Mouse (Mus musculus) heart, embryonic 10.5 days (tissue): Measurements from ENCODE around the gene Uprt. TPM values are rescaled to one million over a fixed set of nuclear protein-coding genes. Genes with fewer than 3 reads are reported as not detected.

Experiments used
- DNase-seq: peaks from one replicate; pipeline ENCODE4 v3.0.0-alpha.2; 2017; ENCODE audit warnings: low spot score
- H3K27ac ChIP-seq: fragments of 300-500 bp; sonication (generic); 2 replicates; pipeline ENCODE4 v1.5.1; 2016; ENCODE audit warnings: mild to moderate bottlenecking
- H3K27me3 ChIP-seq: fragments of 300-500 bp; sonication (generic); 2 replicates; pipeline ENCODE4 v1.6.1; 2016; ENCODE audit warnings: mild to moderate bottlenecking; ENCODE audit not compliant: poor library complexity, insufficient read depth, severe bottlenecking
- H3K36me3 ChIP-seq: fragments of 300-500 bp; sonication (generic); 2 replicates; pipeline ENCODE4 v1.6.1; 2016; ENCODE audit warnings: mild to moderate bottlenecking, moderate library complexity
- H3K4me1 ChIP-seq: fragments of 300-500 bp; sonication (generic); 2 replicates; pipeline ENCODE4 v1.6.1; 2016; ENCODE audit warnings: mild to moderate bottlenecking
- H3K4me3 ChIP-seq: fragments of 300-500 bp; sonication (generic); 2 replicates; pipeline ENCODE4 v1.5.1; 2016; ENCODE audit warnings: mild to moderate bottlenecking, moderate library complexity
- H3K9me3 ChIP-seq: fragments of 300-500 bp; sonication (generic); 2 replicates; pipeline ENCODE4 v1.6.1; 2016; ENCODE audit warnings: mild to moderate bottlenecking, moderate library complexity
- WGBS: fragments of 180-500 bp; shearing (Covaris S2); methylation state at CpG from one replicate; pipeline ENCODE4 v1.1.7; 2016; 5-methylcytosine and 5-hydroxymethylcytosine counted together
- polyA plus RNA-seq: library from polyadenylated mRNA; unstranded; fragments of >200 nt; fragmentation: Nextera tagmentation; extraction: Ambion mirVana; gene quantifications from 2 replicates; pipeline ENCODE4 v1.2.1, GENCODE M21; 2016

Gene Uprt
- 1.8 and 2.7 TPM in 2 replicates for polyA plus RNA-seq

- H3K9me3 ChIP-seq: no peaks in the 10 kb centered on the region
- DNase-seq: peak; percentile 77
- no peaks in the 10 kb centered on the region for H3K4me1 ChIP-seq
- H3K36me3 ChIP-seq: no peaks in the 10 kb centered on the region
- H3K4me3 ChIP-seq: peak within 1 kb of the TSS; percentile 65
- H3K27ac ChIP-seq: peak within 1 kb of the TSS; percentile 79
- 18% methylated on average over 34 of the region's 34 CpGs for WGBS
- peaks cover 10% of the 10 kb centered on the region; the same call in 1 of the 2 replicates for H3K27me3 ChIP-seq
Measured at GRCm38 (mm10) chrX:104482572-104483443, at the start of gene Uprt. Gene Uprt, plus strand, starts transcription at chrX:104482818.

GRCm38 (mm10) chrX:104433456-104433855 lies 49.2 kb upstream of the Uprt start:
- WGBS: 48% methylated on average over 1 of the region's 1 CpGs
- Histone ChIP-seq H3K4me3 (no peak overlapping the region), H3K27ac (no peak overlapping the region), H3K36me3 (no peaks in the 10 kb centered on the region), H3K9me3 (no peaks in the 10 kb centered on the region), H3K27me3 (no peaks in the 10 kb centered on the region), H3K4me1 (no peaks in the 10 kb centered on the region)
- DNase-seq: no peak

DNA sequence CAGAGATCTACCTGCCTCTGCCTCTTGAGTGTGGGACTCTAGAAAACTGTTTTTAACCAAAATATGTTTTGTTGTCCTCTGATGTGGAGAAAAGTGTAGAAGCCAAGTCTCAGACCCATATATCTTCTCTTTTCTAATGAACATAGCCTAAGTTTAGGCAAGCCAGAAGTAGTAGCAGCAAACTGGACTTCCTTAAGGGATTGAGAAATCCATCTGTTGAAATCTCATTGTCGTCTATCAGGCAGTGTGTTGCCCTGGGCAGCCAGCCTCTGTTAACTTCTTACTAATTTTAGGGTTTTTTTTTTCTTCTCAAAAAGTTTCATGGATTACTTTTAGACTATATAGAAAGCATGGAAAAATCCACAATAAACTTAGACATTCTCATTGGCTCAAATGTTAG lies 30.2 kb upstream of the Uprt start:
- no peaks in the 10 kb centered on the region for H3K4me1 ChIP-seq
- 80% methylated on average over 1 of the region's 1 CpGs for WGBS
- no peaks in the 10 kb centered on the region for H3K36me3 ChIP-seq
- H3K9me3 ChIP-seq: no peaks in the 10 kb centered on the region
- no peak overlapping the region for H3K27ac ChIP-seq
- H3K4me3 ChIP-seq: no peak overlapping the region
- H3K27me3 ChIP-seq: no peaks in the 10 kb centered on the region
- no peak for DNase-seq

DNA sequence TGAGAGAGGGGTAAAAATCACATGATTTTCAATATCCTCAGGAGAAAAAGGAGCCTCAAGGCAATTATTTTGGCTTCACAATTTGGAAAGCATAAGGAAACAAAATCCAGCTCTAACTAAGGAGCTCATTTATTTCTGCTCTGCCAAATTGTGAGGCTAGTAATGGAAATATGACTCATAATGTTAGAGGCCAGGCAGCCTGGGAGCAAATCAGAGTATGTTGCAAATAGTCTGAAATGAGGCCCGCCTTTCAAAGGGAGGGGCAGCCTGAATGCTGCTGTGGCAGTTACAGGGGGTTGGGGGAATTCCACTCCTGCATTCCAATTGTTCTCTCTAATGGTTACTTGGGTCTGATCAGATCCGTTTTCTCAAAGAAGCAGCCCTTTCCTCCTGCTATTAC lies 20.9 kb upstream of the Uprt start:
- DNase-seq: no peak
- 32% methylated on average over 2 of the region's 2 CpGs for WGBS

GRCm38 (mm10) chrX:104464376-104464775 lies 18.2 kb upstream of the Uprt start:
- no peak overlapping the region for H3K27ac ChIP-seq
- no peaks in the 10 kb centered on the region for H3K27me3 ChIP-seq
- H3K4me1 ChIP-seq: no peaks in the 10 kb centered on the region
- WGBS: 68% methylated on average over 6 of the region's 6 CpGs
- DNase-seq: no peak
- H3K4me3 ChIP-seq: no peak overlapping the region
- no peaks in the 10 kb centered on the region for H3K36me3 ChIP-seq
- no peaks in the 10 kb centered on the region for H3K9me3 ChIP-seq

More for the DNA sequence above, 20.9 kb upstream of the Uprt start:
- Histone ChIP-seq H3K36me3 (no peaks in the 10 kb centered on the region), H3K4me1 (no peaks in the 10 kb centered on the region), H3K27ac (no peak overlapping the region), H3K4me3 (no peak overlapping the region), H3K27me3 (no peaks in the 10 kb centered on the region), H3K9me3 (no peaks in the 10 kb centered on the region)

DNA sequence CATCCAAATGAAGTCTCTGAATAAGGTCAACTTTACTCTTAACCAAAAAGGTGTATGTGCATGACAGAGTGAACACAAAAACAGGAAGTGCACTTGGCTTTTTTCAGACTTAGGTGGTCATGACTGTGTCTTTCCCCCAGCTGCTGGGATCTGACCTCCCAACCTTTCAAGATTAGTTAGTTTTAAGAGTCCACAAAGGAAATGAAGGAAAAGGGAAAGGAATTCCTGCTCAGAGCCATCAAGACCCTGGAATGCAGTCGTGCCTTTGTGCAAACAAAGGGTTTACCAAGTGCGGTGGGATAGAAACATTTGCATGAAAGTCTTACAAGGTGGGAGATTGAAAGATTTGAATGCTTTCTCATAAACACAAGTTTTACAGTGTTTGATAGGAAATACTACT lies 4.6 kb upstream of the Uprt start:
- no peaks in the 10 kb centered on the region for H3K36me3 ChIP-seq
- peaks cover 15% of the 10 kb centered on the region; the same call in 1 of the 2 replicates for H3K27me3 ChIP-seq
- 24% methylated on average over 2 of the region's 2 CpGs for WGBS

GRCm38 (mm10) chrX:104483444-104483808 lies 808 bp downstream of the Uprt start:
- Histone ChIP-seq H3K27ac (peak overlapping the region; percentile 79), H3K4me3 (peak overlapping the region; percentile 65), H3K9me3 (no peaks in the 10 kb centered on the region), H3K36me3 (no peaks in the 10 kb centered on the region), H3K4me1 (no peaks in the 10 kb centered on the region), H3K27me3 (peaks cover 10% of the 10 kb centered on the region; the same call in 1 of the 2 replicates)
- 26% methylated on average over 6 of the region's 6 CpGs for WGBS
- DNase-seq: peak; percentile 72

More for the DNA sequence above, 4.6 kb upstream of the Uprt start:
- Histone ChIP-seq H3K4me1 (no peaks in the 10 kb centered on the region), H3K27ac (no peak overlapping the region), H3K9me3 (no peaks in the 10 kb centered on the region), H3K4me3 (no peak overlapping the region)
- no peak for DNase-seq

DNA sequence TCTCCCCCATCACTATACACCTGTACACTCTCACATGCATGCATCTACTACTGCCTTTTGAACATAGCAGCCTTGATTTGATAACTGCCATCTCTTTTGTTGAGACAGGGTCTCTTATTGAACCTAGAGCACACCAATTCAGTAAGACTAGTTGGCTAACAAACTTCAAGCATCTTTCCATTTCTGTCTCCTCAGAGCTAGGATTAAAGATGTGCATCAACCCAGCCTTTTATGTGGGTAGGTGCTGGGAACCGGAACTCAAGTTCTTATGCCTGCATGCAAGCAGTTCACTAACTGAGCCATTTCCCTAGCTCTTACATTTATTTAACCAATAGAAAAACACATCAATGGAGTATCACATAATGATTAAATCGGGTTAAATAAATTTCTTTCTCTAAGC lies 3.0 kb downstream of the Uprt start:
- Histone ChIP-seq H3K36me3 (no peaks in the 10 kb centered on the region), H3K9me3 (no peaks in the 10 kb centered on the region), H3K4me3 (no peak overlapping the region), H3K4me1 (no peaks in the 10 kb centered on the region), H3K27ac (no peak overlapping the region), H3K27me3 (peaks cover 14% of the 10 kb centered on the region; the same call in 1 of the 2 replicates)
- 72% methylated on average over 2 of the region's 2 CpGs for WGBS
- DNase-seq: no peak

GRCm38 (mm10) chrX:104488036-104488435 lies 5.4 kb downstream of the Uprt start:
- peaks cover 8% of the 10 kb centered on the region; the same call in 1 of the 2 replicates for H3K27me3 ChIP-seq

GRCm38 (mm10) chrX:104488870-104489467 lies 6.4 kb downstream of the Uprt start:
- H3K4me3 ChIP-seq: no peak overlapping the region
- no peaks in the 10 kb centered on the region for H3K4me1 ChIP-seq
- no peaks in the 10 kb centered on the region for H3K36me3 ChIP-seq
- DNase-seq: no peak
- H3K9me3 ChIP-seq: no peaks in the 10 kb centered on the region
- WGBS: 78% methylated on average over 4 of the region's 4 CpGs
- peaks cover 4% of the 10 kb centered on the region; the same call in 1 of the 2 replicates for H3K27me3 ChIP-seq
- H3K27ac ChIP-seq: no peak overlapping the region

More at GRCm38 (mm10) chrX:104488036-104488435, 5.4 kb downstream of the Uprt start:
- 71% methylated on average over 3 of the region's 3 CpGs for WGBS
- no peaks in the 10 kb centered on the region for H3K36me3 ChIP-seq
- H3K9me3 ChIP-seq: no peaks in the 10 kb centered on the region
- no peaks in the 10 kb centered on the region for H3K4me1 ChIP-seq
- no peak overlapping the region for H3K27ac ChIP-seq
- DNase-seq: no peak
- H3K4me3 ChIP-seq: no peak overlapping the region

GRCm38 (mm10) chrX:104489626-104490355 lies 7.2 kb downstream of the Uprt start:
- H3K27me3 ChIP-seq: peaks cover 4% of the 10 kb centered on the region; the same call in 1 of the 2 replicates
- no peaks in the 10 kb centered on the region for H3K9me3 ChIP-seq
- no peak overlapping the region for H3K4me3 ChIP-seq
- H3K36me3 ChIP-seq: no peaks in the 10 kb centered on the region
- WGBS: 47% methylated on average over 4 of the region's 4 CpGs
- no peaks in the 10 kb centered on the region for H3K4me1 ChIP-seq
- H3K27ac ChIP-seq: no peak overlapping the region
- DNase-seq: no peak

GRCm38 (mm10) chrX:104501765-104502164 lies 19.1 kb downstream of the Uprt start:
- WGBS: 86% methylated on average over 5 of the region's 5 CpGs
- Histone ChIP-seq H3K36me3 (0 out of 2 replicates have a peak, but pooled peaks cover 1% of the 10 kb centered on the region), H3K9me3 (no peaks in the 10 kb centered on the region), H3K4me3 (no peak overlapping the region), H3K4me1 (no peaks in the 10 kb centered on the region), H3K27me3 (peaks cover 5% of the 10 kb centered on the region; the same call in 1 of the 2 replicates), H3K27ac (no peak overlapping the region)
- no peak for DNase-seq
